Mouse (Mus musculus) lung, postnatal 0 days (tissue): ENCODE results near the gene Mylip.

Experiments used
- CTCF ChIP-seq: IDR thresholded peaks from 2 replicates; pipeline ENCODE4 v1.5.1; 2016; ENCODE audit warnings: antibody characterized with exemption, mild to moderate bottlenecking
- EP300 ChIP-seq: IDR thresholded peaks from 2 replicates; pipeline ENCODE4 v1.6.1; 2016; ENCODE audit warnings: antibody characterized with exemption, mild to moderate bottlenecking, control low read depth

DNA sequence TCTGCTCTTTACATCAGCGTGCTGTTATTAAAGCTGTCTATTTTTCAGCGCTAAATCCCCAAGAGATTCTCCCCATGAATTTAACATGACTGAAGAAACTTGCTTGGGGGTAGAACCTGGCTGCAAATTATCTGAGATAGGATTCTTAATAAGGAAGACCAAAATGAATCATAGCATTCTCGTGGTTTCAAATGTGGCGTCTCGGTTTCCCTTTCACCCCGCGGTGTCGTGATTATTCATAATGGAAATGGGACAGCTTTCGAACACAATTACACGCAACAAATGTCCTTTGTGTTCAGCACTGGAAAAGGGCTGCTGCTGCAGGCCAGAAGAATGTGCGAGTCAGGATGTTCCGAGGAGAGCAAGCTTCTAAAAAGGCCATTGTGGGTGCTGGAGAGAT, 29.4 kb downstream of the Mylip start:
- TF ChIP-seq EP300 = no peak
- no peak for TF ChIP-seq CTCF
